Mouse (Mus musculus) lung, postnatal 0 days (tissue): ENCODE results near the gene Wdr66.

Experiments
- CTCF ChIP-seq: IDR thresholded peaks from 2 replicates; pipeline ENCODE4 v1.5.1; 2016; ENCODE audit warnings: antibody characterized with exemption, mild to moderate bottlenecking
- EP300 ChIP-seq: IDR thresholded peaks from 2 replicates; pipeline ENCODE4 v1.6.1; 2016; ENCODE audit warnings: antibody characterized with exemption, mild to moderate bottlenecking, control low read depth

DNA sequence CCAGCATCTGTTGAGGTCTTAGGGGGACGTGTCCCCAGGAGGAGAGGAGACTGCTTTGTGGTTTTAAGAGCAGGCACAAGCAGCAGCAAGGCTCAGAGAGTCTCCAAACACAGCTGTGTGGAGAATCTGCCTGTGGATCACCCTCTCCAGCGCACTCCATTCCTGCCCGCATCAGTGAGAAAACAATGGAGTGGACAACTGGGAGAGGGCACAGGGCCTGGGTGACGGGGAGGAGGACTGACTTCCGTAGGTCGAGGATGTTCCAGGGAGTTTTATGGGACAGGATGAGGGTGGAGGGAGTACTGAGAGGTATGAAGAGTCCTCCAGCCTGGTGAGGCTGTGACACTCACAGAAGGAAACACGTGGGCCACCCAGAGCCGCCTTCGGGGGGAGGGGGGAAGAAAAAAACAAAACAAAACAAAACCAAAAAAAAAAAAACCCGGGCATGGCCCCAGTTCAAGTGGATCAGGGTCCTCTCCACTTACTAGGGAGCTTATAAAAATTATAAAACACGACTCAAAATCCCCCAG lies 62.0 kb downstream of the Wdr66 start:
- TF ChIP-seq CTCF (no peak), EP300 (no peak)
